Mouse (Mus musculus) neural tube, embryonic 15.5 days (tissue): ENCODE measurements around the gene Pklr. TPM values are rescaled to one million over a fixed set of nuclear protein-coding genes. Genes with fewer than 3 reads are reported as not detected.
A peak's percentile ranks its signal among the peaks of the same experiment; 100 is the strongest.

Experiments used
- ATAC-seq: fragments of 200-750 bp; cut with Nextera tagmentation; 2 replicates; pipeline ENCODE4 v1.8.0; 2017; ENCODE audit warnings: mild to moderate bottlenecking, moderate TSS enrichment, moderate library complexity; ENCODE audit not compliant: low FRiP score
- H3K27ac ChIP-seq: fragments of 300-500 bp; sonication (generic); replicated peaks from 2 replicates; pipeline ENCODE4 v1.5.1; 2015; ENCODE audit warnings: mild to moderate bottlenecking, inconsistent platforms
- H3K27me3 ChIP-seq: fragments of 300-500 bp; sonication (generic); replicated peaks from 2 replicates; pipeline ENCODE4 v1.6.1; 2015; ENCODE audit warnings: inconsistent platforms
- H3K36me3 ChIP-seq: fragments of 300-500 bp; sonication (generic); 2 replicates; pipeline ENCODE4 v1.6.1; 2015; ENCODE audit warnings: inconsistent platforms
- H3K4me1 ChIP-seq: fragments of 300-500 bp; sonication (generic); 2 replicates; pipeline ENCODE4 v1.6.1; 2015; ENCODE audit warnings: inconsistent platforms
- H3K4me2 ChIP-seq: fragments of 300-500 bp; sonication (generic); 2 replicates; pipeline ENCODE4 v1.6.1; 2015; ENCODE audit warnings: inconsistent platforms, mild to moderate bottlenecking, moderate library complexity
- H3K4me3 ChIP-seq: fragments of 300-500 bp; sonication (generic); replicated peaks from 2 replicates; pipeline ENCODE4 v1.5.1; 2015; ENCODE audit warnings: mild to moderate bottlenecking, inconsistent platforms
- H3K9ac ChIP-seq: fragments of 300-500 bp; sonication (generic); replicated peaks from 2 replicates; pipeline ENCODE4 v1.6.1; 2015; ENCODE audit warnings: mild to moderate bottlenecking, inconsistent platforms
- H3K9me3 ChIP-seq: fragments of 300-500 bp; sonication (generic); replicated peaks from 2 replicates; pipeline ENCODE4 v1.6.1; 2016; ENCODE audit warnings: inconsistent platforms
- WGBS: fragments of 180-500 bp; shearing (Covaris S2); methylation state at CpG from one replicate; pipeline ENCODE4 v1.1.7; 2015; ENCODE audit warnings: mixed read lengths; 5-methylcytosine and 5-hydroxymethylcytosine counted together
- polyA plus RNA-seq: library from polyadenylated mRNA; unstranded; fragments of >200 nt; fragmentation: Nextera tagmentation; extraction: Ambion mirVana; gene quantifications from 2 replicates; pipeline ENCODE4 v1.2.1, GENCODE M21; 2015

Pklr gene
- polyA plus RNA-seq, result 0.06 and 1.4 TPM in 2 replicates

DNA sequence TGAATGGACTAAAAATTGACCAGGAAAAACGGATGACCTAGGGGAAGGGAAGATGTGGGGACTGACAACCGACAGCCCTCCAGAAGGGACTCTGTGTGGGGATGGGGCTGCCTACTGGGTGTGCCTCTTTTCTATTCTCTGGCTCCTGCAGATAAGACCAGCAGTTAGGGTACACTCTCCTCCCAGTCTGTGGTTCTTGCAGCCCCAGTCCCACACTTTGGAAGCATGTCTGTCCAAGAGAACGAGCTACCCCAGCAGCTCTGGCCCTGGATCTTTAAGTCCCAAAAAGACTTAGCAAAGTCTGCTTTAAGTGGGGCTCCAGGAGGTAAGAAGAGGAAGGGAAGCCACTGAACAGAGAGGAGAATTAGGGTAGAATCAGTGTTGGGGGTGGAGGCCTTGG is at the start of gene Pklr:
Gene Pklr (plus strand): TSS at position 185 of the 400 bp plus-strand sequence.
- H3K4me2 ChIP-seq, result no peak within 1 kb of the TSS
- H3K27ac ChIP-seq, result no peak within 1 kb of the TSS
- H3K9me3 ChIP-seq, result no peaks in the 10 kb centered on the region
- ATAC-seq, result no peak
- WGBS, result 63% methylated on average over 3 of the region's 3 CpGs
- H3K36me3 ChIP-seq, result no peaks in the 10 kb centered on the region
- no peak within 1 kb of the TSS for H3K4me3 ChIP-seq
- H3K4me1 ChIP-seq, result peaks cover 7% of the 10 kb centered on the region
- no peaks in the 10 kb centered on the region for H3K27me3 ChIP-seq
- no peak within 1 kb of the TSS for H3K9ac ChIP-seq

GRCm38 (mm10) chr3:89087338-89088110 is 48.4 kb upstream of the Pklr start:
- Histone ChIP-seq H3K27ac (no peak overlapping the region), H3K36me3 (peaks cover 56% of the 10 kb centered on the region), H3K27me3 (no peaks in the 10 kb centered on the region), H3K4me1 (peaks cover 45% of the 10 kb centered on the region), H3K4me2 (peak overlapping the region; percentile 32), H3K9me3 (no peaks in the 10 kb centered on the region), H3K9ac (no peak overlapping the region), H3K4me3 (no peak overlapping the region)
- no peak for ATAC-seq
- WGBS, result 36% methylated on average over 21 of the region's 21 CpGs

DNA sequence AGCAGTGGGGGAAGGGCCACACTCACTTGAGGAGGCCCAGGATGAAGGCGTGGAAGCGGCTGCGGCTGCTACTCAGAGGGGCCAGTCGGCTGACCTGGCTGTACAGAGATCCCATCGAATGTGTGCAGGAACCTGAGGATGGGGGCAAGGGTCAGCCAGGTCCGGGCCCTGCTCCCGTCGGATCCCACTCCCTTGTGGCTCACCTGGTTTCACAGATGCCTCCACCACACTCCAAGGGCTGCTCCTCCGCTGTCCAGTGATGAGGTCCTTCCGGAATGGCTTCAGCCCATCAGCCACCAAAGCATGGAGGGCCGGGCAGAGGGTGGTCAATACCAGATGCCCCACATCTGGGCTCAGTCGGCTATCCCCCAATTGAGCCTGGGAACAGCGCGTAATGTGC is 47.0 kb upstream of the Pklr start:
- peak overlapping the region; percentile 78 for H3K9ac ChIP-seq
- peak overlapping the region; percentile 98 for H3K4me2 ChIP-seq
- peaks cover 53% of the 10 kb centered on the region for H3K36me3 ChIP-seq
- no peak for ATAC-seq
- no peaks in the 10 kb centered on the region for H3K9me3 ChIP-seq
- H3K4me3 ChIP-seq, result peak overlapping the region; percentile 61; the same call in 1 of the 2 replicates
- peaks cover 55% of the 10 kb centered on the region for H3K4me1 ChIP-seq
- no peaks in the 10 kb centered on the region for H3K27me3 ChIP-seq
- H3K27ac ChIP-seq, result no peak overlapping the region
- WGBS, result 68% methylated on average over 14 of the region's 14 CpGs

- Histone ChIP-seq H3K27me3 (no peaks in the 10 kb centered on the region), H3K9ac (peak overlapping the region; percentile 78), H3K4me1 (peaks cover 56% of the 10 kb centered on the region), H3K4me2 (peak overlapping the region; percentile 98), H3K9me3 (no peaks in the 10 kb centered on the region), H3K4me3 (peak overlapping the region; percentile 61), H3K36me3 (peaks cover 51% of the 10 kb centered on the region), H3K27ac (peak overlapping the region; percentile 78)
- under 1% methylated on average over 40 of the region's 40 CpGs for WGBS
- peak; percentile 67 for ATAC-seq
Observed at GRCm38 (mm10) chr3:89089882-89090591, 45.9 kb upstream of the Pklr start.

DNA sequence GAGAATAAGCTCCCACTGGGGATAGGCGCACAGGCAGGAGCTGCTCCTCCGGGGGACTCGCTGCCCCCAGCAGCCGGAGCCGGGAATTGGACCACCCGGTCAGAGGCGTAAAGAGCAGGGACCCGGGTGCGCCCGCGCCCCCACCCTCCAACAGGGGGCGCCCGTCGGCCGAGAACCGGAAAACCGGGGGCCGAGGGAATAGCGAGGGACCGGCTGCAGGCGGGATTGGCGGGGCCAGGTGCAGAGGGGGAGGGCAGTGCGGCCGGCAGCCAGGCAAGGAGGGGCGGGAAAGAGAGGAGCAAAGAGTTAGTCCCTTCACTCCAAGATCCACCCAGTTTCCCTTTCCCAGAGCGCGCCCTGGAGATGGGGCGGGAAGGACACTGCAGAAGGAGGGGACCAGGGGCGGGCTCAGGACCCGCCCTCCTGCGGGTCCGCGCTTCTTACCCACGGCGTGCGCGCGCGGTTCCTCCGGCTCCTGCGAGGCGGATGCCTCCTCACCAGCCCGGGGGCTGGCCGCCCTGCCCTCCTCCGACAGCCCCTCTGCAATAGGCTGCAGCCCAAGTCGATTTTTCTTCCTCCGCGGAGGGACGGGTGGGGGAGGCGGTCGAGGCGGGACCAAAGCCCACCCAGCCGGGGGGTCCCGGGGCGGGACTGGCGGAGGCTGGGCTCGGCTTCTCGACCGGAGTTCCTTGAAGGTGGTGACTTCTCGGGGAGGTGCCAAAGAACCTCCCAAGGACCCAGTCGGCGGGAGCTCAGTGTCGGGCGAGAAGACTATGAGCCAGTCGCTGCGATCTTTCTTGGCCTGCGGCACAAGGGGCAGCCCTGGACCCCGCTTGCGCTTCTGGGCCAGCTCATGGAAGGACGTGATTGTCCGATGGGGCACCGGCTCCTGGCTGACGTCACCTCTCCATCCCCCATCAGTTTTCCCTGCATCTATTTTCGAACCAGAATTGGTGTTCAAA is 45.0 kb upstream of the Pklr start:
- Histone ChIP-seq H3K27ac (peak overlapping the region; percentile 78), H3K9ac (peak overlapping the region; percentile 78), H3K9me3 (no peaks in the 10 kb centered on the region), H3K27me3 (no peaks in the 10 kb centered on the region), H3K4me1 (peaks cover 56% of the 10 kb centered on the region), H3K4me2 (peak overlapping the region; percentile 98), H3K4me3 (peak overlapping the region; percentile 61), H3K36me3 (peaks cover 51% of the 10 kb centered on the region)
- WGBS, result 1% methylated on average over 66 of the region's 74 CpGs
- ATAC-seq, result peak; percentile 32

DNA sequence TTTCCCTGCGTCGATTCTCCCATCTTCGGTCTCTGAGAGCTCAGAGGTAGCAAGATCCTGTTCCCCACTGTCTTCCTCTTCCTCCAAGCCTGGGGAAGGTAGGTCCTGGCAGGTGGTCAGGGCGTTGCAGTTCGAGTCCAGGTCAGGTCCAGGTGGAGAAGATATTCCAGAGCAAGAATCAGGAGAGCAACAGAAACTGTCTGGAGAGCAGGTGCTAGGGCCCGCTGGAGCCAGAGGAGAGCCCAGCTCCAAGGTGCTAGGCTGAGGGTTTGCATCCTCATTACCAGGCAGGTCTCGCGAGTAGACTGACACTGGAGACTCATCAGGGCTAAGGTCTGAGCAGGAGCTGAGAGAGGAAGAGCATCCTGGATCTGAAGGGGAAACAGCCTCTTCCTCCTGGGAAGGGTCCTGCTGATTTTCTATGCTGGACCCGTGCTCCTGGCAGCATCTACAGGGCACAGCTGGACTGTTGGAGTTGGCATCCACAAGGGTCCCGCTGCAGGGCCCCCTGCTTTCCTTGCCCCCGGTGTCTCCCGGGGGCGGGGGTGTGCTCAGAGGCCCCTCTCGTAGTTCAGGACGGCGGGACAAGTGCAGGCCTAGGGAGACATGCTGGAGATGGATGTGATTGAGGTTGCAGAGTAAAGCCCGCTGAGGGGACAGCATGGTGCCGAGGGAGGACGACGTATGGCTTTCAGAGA is 44.0 kb upstream of the Pklr start:
- Histone ChIP-seq H3K4me3 (peak overlapping the region; percentile 61), H3K9ac (peak overlapping the region; percentile 78), H3K27ac (peak overlapping the region; percentile 78), H3K27me3 (no peaks in the 10 kb centered on the region), H3K4me1 (peaks cover 56% of the 10 kb centered on the region), H3K4me2 (peak overlapping the region; percentile 98), H3K9me3 (no peaks in the 10 kb centered on the region), H3K36me3 (peaks cover 51% of the 10 kb centered on the region)
- no peak for ATAC-seq
- WGBS, result 5% methylated on average over 20 of the region's 20 CpGs

GRCm38 (mm10) chr3:89092509-89093090 is 43.3 kb upstream of the Pklr start:
- peaks cover 51% of the 10 kb centered on the region for H3K36me3 ChIP-seq

GRCm38 (mm10) chr3:89093175-89093574 is 42.8 kb upstream of the Pklr start, which contains the start of gene Rusc1:
Gene Rusc1 (minus strand): TSS chr3:89093311.
- no peaks in the 10 kb centered on the region for H3K9me3 ChIP-seq
- H3K36me3 ChIP-seq, result peaks cover 51% of the 10 kb centered on the region
- H3K4me1 ChIP-seq, result peaks cover 49% of the 10 kb centered on the region
- H3K4me2 ChIP-seq, result peak within 1 kb of the TSS; percentile 98
- H3K9ac ChIP-seq, result peak within 1 kb of the TSS; percentile 78
- WGBS, result 2% methylated on average over 18 of the region's 18 CpGs
- no peaks in the 10 kb centered on the region for H3K27me3 ChIP-seq
- peak; percentile 91 for ATAC-seq
- peak within 1 kb of the TSS; percentile 78 for H3K27ac ChIP-seq
- H3K4me3 ChIP-seq, result peak within 1 kb of the TSS; percentile 61

More at GRCm38 (mm10) chr3:89092509-89093090, 43.3 kb upstream of the Pklr start:
- Histone ChIP-seq H3K9me3 (no peaks in the 10 kb centered on the region), H3K27ac (peak overlapping the region; percentile 78), H3K27me3 (no peaks in the 10 kb centered on the region), H3K4me1 (peaks cover 54% of the 10 kb centered on the region), H3K9ac (peak overlapping the region; percentile 78), H3K4me2 (peak overlapping the region; percentile 98), H3K4me3 (peak overlapping the region; percentile 61)
- peak; percentile 36 for ATAC-seq
- WGBS, result 11% methylated on average over 11 of the region's 11 CpGs

- no peak for ATAC-seq
- H3K9ac ChIP-seq, result no peak overlapping the region
- H3K27me3 ChIP-seq, result no peaks in the 10 kb centered on the region
- WGBS, result 88% methylated on average over 10 of the region's 10 CpGs
- no peaks in the 10 kb centered on the region for H3K9me3 ChIP-seq
- H3K36me3 ChIP-seq, result peaks cover 51% of the 10 kb centered on the region
- peaks cover 44% of the 10 kb centered on the region for H3K4me1 ChIP-seq
- 0 out of 2 replicates have a peak overlapping the region, but pooled peaks have one; percentile 78 for H3K27ac ChIP-seq
- H3K4me2 ChIP-seq, result 0 out of 2 replicates have a peak overlapping the region, but pooled peaks have one; percentile 98
- H3K4me3 ChIP-seq, result no peak overlapping the region
Observed at GRCm38 (mm10) chr3:89094021-89094420, 41.9 kb upstream of the Pklr start.

DNA sequence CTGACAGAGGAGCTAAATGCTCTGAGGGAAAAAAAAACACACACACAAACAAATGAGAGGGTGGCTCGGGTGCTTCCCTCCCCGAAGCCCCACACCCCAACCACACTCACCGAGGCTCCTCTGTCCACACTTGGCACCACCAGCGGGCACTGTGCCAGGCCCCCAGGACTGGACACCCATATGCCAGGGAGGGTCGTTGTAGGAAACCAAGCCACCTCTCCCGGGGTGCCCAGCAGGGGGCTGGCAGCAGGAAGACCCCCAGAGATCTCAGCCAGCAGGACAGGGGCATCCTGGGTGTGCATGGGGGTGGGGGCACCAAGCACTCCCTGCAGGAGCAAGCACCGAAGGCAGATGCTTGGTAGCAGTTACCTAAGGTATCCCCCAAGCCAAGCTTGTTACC is 35.1 kb upstream of the Pklr start, which contains the start of gene Gm43738:
Gene Gm43738 (minus strand): TSS at position 289 of the 400 bp plus-strand sequence.
- Histone ChIP-seq H3K4me3 (peak within 1 kb of the TSS; percentile 61), H3K4me1 (peaks cover 33% of the 10 kb centered on the region), H3K27me3 (no peaks in the 10 kb centered on the region), H3K9me3 (no peaks in the 10 kb centered on the region), H3K4me2 (peak within 1 kb of the TSS; percentile 93), H3K27ac (peak within 1 kb of the TSS; percentile 83), H3K36me3 (peaks cover 41% of the 10 kb centered on the region), H3K9ac (peak within 1 kb of the TSS; percentile 55)
- ATAC-seq, result no peak
- 34% methylated on average over 7 of the region's 7 CpGs for WGBS
